Mouse (Mus musculus): Measurements from ENCODE around the gene Nmrk2.

DNA sequence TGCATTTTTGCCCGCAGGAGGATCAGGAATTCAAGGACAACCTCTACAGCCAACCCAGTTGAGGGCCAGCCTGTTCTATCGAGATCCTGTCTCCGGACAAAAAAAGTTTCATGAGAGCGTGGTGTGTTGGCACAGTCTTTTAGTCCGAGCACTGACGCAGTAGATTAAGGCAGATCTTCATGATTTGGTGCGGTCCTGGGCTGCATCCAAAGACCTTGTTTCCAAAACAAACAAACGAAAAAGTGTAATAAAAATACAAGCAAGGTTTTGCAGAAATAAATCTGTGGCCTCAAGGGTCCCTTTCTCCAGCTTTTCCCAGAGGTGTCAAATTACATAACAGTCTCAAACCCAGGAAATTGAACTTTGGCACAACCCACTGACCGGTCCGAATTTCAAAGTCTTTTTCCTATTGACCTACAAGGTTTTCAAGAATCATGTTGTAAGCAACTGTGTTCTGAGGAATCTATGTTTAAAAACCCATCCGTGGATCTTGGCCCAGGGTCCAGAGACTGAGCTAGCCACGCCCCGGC is 25.9 kb downstream of the Nmrk2 start:
- TF ChIP-seq CTCF (IDR thresholded peaks at IDR 0.05; ENCODE audit: borderline replicate concordance, control insufficient read depth, extremely low read depth, insufficient read depth, low read length, poor library complexity) (no peak), POLR2A (IDR thresholded peaks at IDR 0.05; ENCODE audit: control insufficient read depth, extremely low read depth, insufficient read depth, low read length, poor library complexity) (no peak)

All from thymus, adult 2 months (tissue).